20 mouse cellular contexts compared by ENCODE assay signal in genomic region chr1:167583195-167583594, GRCm38 (mm10). TPM values are rescaled to one million over a fixed set of nuclear protein-coding genes. Genes with fewer than 3 reads are reported as not detected.
A peak's percentile ranks its signal among the peaks of the same experiment; 100 is the strongest.
DNase-seq lines count a peak whose midpoint lies in the region; ATAC-seq and TF ChIP-seq lines count a peak whose summit lies in the region.
"Had no signal": no experiment of that assay in that cellular context is flagged by ENCODE, and none has a peak within 500 bp of the region (broad histone marks: within the 10 kb centered on the region; RNA-seq: fewer than 3 reads in every experiment).

No protein-coding gene starts in this region.

- 0 out of 2 replicates have a peak, but pooled peaks have one; percentile 37 for ATAC-seq in forebrain, embryonic 14.5 days
- no peak for ATAC-seq in forebrain, postnatal 0 days
- ATAC-seq in midbrain, embryonic 16.5 days: no peak
- peak; percentile 53; the same call in 1 of the 2 replicates for ATAC-seq in granulocyte monocyte progenitor cell, adult 5-6 weeks (replicated peaks; ENCODE audit: poor library complexity, severe bottlenecking)

- no peaks in the 10 kb centered on the region for H3K9me3 ChIP-seq in forebrain, embryonic 14.5 days (replicated peaks; ENCODE audit: control insufficient read depth, low read length)
- no peaks in the 10 kb centered on the region for H3K9me3 ChIP-seq in forebrain, postnatal 0 days (ENCODE audit: low read length)
- no peaks in the 10 kb centered on the region for H3K9me3 ChIP-seq in midbrain, embryonic 10.5 days (replicated peaks)
- H3K9me3 ChIP-seq in midbrain, embryonic 16.5 days (replicated peaks; ENCODE audit: control insufficient read depth, low read length, poor library complexity, severe bottlenecking): no peaks in the 10 kb centered on the region
- no peaks in the 10 kb centered on the region for H3K9me3 ChIP-seq in limb, embryonic 10.5 days (replicated peaks)
- H3K9me3 ChIP-seq: heart, embryonic 12.5 days; limb, embryonic 12.5 days; neural tube, embryonic 13.5 days had no signal

- H3K4me1 ChIP-seq in forebrain, embryonic 14.5 days (ENCODE audit: control insufficient read depth, insufficient read depth, low read length): peaks cover 8% of the 10 kb centered on the region; the same call in 1 of the 2 replicates
- H3K4me1 ChIP-seq in forebrain, postnatal 0 days (ENCODE audit: insufficient read depth): peaks cover 4% of the 10 kb centered on the region; the same call in 1 of the 2 replicates
- peaks cover 24% of the 10 kb centered on the region for H3K4me1 ChIP-seq in midbrain, embryonic 10.5 days
- H3K4me1 ChIP-seq in midbrain, embryonic 16.5 days (ENCODE audit: control insufficient read depth, insufficient read depth, low read length): peaks cover 9% of the 10 kb centered on the region
- no peaks in the 10 kb centered on the region for H3K4me1 ChIP-seq in limb, embryonic 10.5 days
- H3K4me1 ChIP-seq: limb, embryonic 12.5 days had no signal

- no peak overlapping the region for H3K4me3 ChIP-seq in forebrain, embryonic 14.5 days (ENCODE audit: low read depth, low read length)
- H3K4me3 ChIP-seq in forebrain, postnatal 0 days (ENCODE audit: low read depth, low read length): no peak overlapping the region
- no peak overlapping the region for H3K4me3 ChIP-seq in midbrain, embryonic 10.5 days
- H3K4me3 ChIP-seq in midbrain, embryonic 16.5 days (ENCODE audit: low read depth, low read length): no peak overlapping the region
- H3K4me3 ChIP-seq in limb, embryonic 10.5 days: no peak overlapping the region
- H3K4me3 ChIP-seq: erythroblast, embryonic 14.5 days; heart, embryonic 12.5 days; limb, embryonic 12.5 days; neural tube, embryonic 13.5 days had no signal

- H3K4me2 ChIP-seq in forebrain, embryonic 14.5 days (ENCODE audit: low read length): no peak overlapping the region
- H3K4me2 ChIP-seq in forebrain, postnatal 0 days (ENCODE audit: low read depth): no peak overlapping the region
- no peak overlapping the region for H3K4me2 ChIP-seq in midbrain, embryonic 16.5 days (ENCODE audit: low read length)
- H3K4me2 ChIP-seq: heart, embryonic 12.5 days; limb, embryonic 12.5 days; neural tube, embryonic 13.5 days had no signal

- H3K27me3 ChIP-seq in forebrain, embryonic 14.5 days (replicated peaks; ENCODE audit: control insufficient read depth, insufficient read depth, low read length): no peaks in the 10 kb centered on the region
- no peaks in the 10 kb centered on the region for H3K27me3 ChIP-seq in forebrain, postnatal 0 days (ENCODE audit: insufficient read depth, low read length)
- peaks cover 84% of the 10 kb centered on the region for H3K27me3 ChIP-seq in midbrain, embryonic 10.5 days (ENCODE audit: low read depth, poor library complexity, severe bottlenecking)
- H3K27me3 ChIP-seq in midbrain, embryonic 16.5 days (ENCODE audit: control insufficient read depth, insufficient read depth, low read depth, low read length): no peaks in the 10 kb centered on the region; the same call in 1 of the 2 replicates
- H3K27me3 ChIP-seq in limb, embryonic 10.5 days (ENCODE audit: low read depth, poor library complexity, severe bottlenecking): peaks cover 11% of the 10 kb centered on the region; the same call in 1 of the 2 replicates
- H3K27me3 ChIP-seq: heart, embryonic 12.5 days; limb, embryonic 12.5 days; neural tube, embryonic 13.5 days had no signal

- no peak overlapping the region for H3K27ac ChIP-seq in forebrain, embryonic 14.5 days (ENCODE audit: low read depth, low read length)
- no peak overlapping the region for H3K27ac ChIP-seq in forebrain, postnatal 0 days (ENCODE audit: low read depth, low read length)
- H3K27ac ChIP-seq in midbrain, embryonic 10.5 days (replicated peaks): no peak overlapping the region
- H3K27ac ChIP-seq in midbrain, embryonic 16.5 days (ENCODE audit: low read length): no peak overlapping the region
- H3K27ac ChIP-seq in limb, embryonic 10.5 days: no peak overlapping the region
- H3K27ac ChIP-seq: limb, embryonic 12.5 days; neural tube, embryonic 13.5 days; stomach, postnatal 0 days had no signal

- no peak overlapping the region for H3K9ac ChIP-seq in forebrain, embryonic 14.5 days (ENCODE audit: low read length)
- no peak overlapping the region for H3K9ac ChIP-seq in forebrain, postnatal 0 days
- H3K9ac ChIP-seq in midbrain, embryonic 16.5 days (ENCODE audit: low read depth, low read length): no peak overlapping the region
- H3K9ac ChIP-seq: heart, embryonic 12.5 days; limb, embryonic 12.5 days; neural tube, embryonic 13.5 days had no signal

- DNase-seq in forebrain, embryonic 14.5 days (ENCODE audit: low spot score): no peak
- no peak for DNase-seq in forebrain, postnatal 0 days
- peak; percentile 28 for DNase-seq in midbrain, embryonic 10.5 days (ENCODE audit: low spot score)
- no peak for DNase-seq in thymus, postnatal 36 days
- no peak for DNase-seq in limb, embryonic 10.5 days (ENCODE audit: low spot score)
- DNase-seq: B cell, adult 2 months; cerebellum, postnatal 14 days; heart, postnatal 36 days; kidney, adult 11 months; kidney, postnatal 14 days; lung, adult 18-20 months; right cerebral cortex, postnatal 25 days; thymus, postnatal 4 days had no signal

- no peak for TF ChIP-seq CTCF in forebrain, postnatal 0 days (IDR thresholded peaks at IDR 0.05; ENCODE audit: low read depth)

- H3K36me3 ChIP-seq in forebrain, embryonic 14.5 days (ENCODE audit: control insufficient read depth, insufficient read depth, low read length): no peaks in the 10 kb centered on the region
- no peaks in the 10 kb centered on the region for H3K36me3 ChIP-seq in forebrain, postnatal 0 days (ENCODE audit: insufficient read depth)
- H3K36me3 ChIP-seq in midbrain, embryonic 10.5 days: no peaks in the 10 kb centered on the region
- no peaks in the 10 kb centered on the region for H3K36me3 ChIP-seq in midbrain, embryonic 16.5 days (ENCODE audit: control insufficient read depth, insufficient read depth, low read length)
- H3K36me3 ChIP-seq in limb, embryonic 10.5 days: no peaks in the 10 kb centered on the region
- H3K36me3 ChIP-seq: heart, embryonic 12.5 days; limb, embryonic 12.5 days; neural tube, embryonic 13.5 days had no signal

- 64% methylated on average over 6 of the region's 6 CpGs for WGBS in forebrain, embryonic 14.5 days
- 70% methylated on average over 6 of the region's 6 CpGs for WGBS in forebrain, postnatal 0 days
- 59% methylated on average over 6 of the region's 6 CpGs for WGBS in midbrain, embryonic 10.5 days
- whole genome bisulfite sequencing in midbrain, embryonic 16.5 days: 59% methylated on average over 6 of the region's 6 CpGs
- 53% methylated on average over 6 of the region's 6 CpGs for WGBS in limb, embryonic 10.5 days

RNA-seq across cellular contexts. Expression of gene Rxrg, which starts 15.0 kb away (rescaled TPM):
- 9.3 and 18.6 TPM in 2 replicates for polyA plus RNA-seq in forebrain, embryonic 14.5 days (2014; fragmentation: Nextera tagmentation; extraction: Ambion mirVana)
- total RNA-seq in forebrain, postnatal 0 days (2014; rRNA removed): 25.9 and 46.0 TPM in 2 replicates
- polyA plus RNA-seq in forebrain, postnatal 0 days (2015; fragmentation: Nextera tagmentation; extraction: Ambion mirVana): 30.1 and 43.3 TPM in 2 replicates
- polyA plus RNA-seq in midbrain, embryonic 10.5 days (2016; fragmentation: Nextera tagmentation; extraction: Ambion mirVana): 2.2 and 3.2 TPM in 2 replicates
- 8.8 and 10.9 TPM in 2 replicates for polyA plus RNA-seq in midbrain, embryonic 16.5 days (2015; fragmentation: Nextera tagmentation; extraction: Ambion mirVana)
- not detected in 2 replicates for total RNA-seq in granulocyte monocyte progenitor cell, adult 5-6 weeks (2014; fragmentation: Nextera tagmentation)
- total RNA-seq in granulocyte monocyte progenitor cell, adult 5-6 weeks (2017): not detected in 2 replicates
- polyA plus RNA-seq in limb, embryonic 10.5 days (2016; fragmentation: Nextera tagmentation; extraction: Ambion mirVana): 1.7 and 2.6 TPM in 2 replicates
- polyA plus RNA-seq: erythroblast, embryonic 14.5 days had no signal

Comparison
In these comparisons a context has a peak if more than half of its experiments do, and no peak if none do; other contexts are left out.
1. ATAC-seq: peak in forebrain, embryonic 14.5 days (single experiment) and granulocyte monocyte progenitor cell, adult 5-6 weeks (single experiment); none in forebrain, postnatal 0 days (single experiment) and midbrain, embryonic 16.5 days (single experiment).